Mouse (Mus musculus) CH12.LX (cell line): ENCODE data around the gene Il12rb1. TPM values are rescaled to one million over a fixed set of nuclear protein-coding genes. Genes with fewer than 3 reads are reported as not detected.

Experiments
- DNase-seq: peaks from one replicate; pipeline ENCODE4 v3.0.0-alpha.2; 2013; ENCODE audit errors: extremely low read depth
- H3K27ac ChIP-seq: 2 replicates; pipeline ENCODE4 v1.5.1; 2012; ENCODE audit warnings: low read depth, mild to moderate bottlenecking, control low read depth, moderate library complexity; ENCODE audit not compliant: insufficient read depth
- H3K27me3 ChIP-seq: replicated peaks from 2 replicates; pipeline ENCODE3; 2012; ENCODE audit warnings: inconsistent platforms
- H3K36me3 ChIP-seq, 2 experiments: replicated peaks in 1 of 2; 2 replicates each; pipeline versions ENCODE3 to v1.6.1; 2012; ENCODE audit warnings: inconsistent platforms in 1 of 2, low read length in 1 of 2, mild to moderate bottlenecking in 1 of 2, mixed read lengths in 1 of 2, moderate library complexity in 1 of 2; ENCODE audit not compliant: control insufficient read depth in 1 of 2, insufficient read depth in 1 of 2
- H3K4me1 ChIP-seq, 2 experiments: 2 replicates each; pipeline ENCODE4 v1.6.1; 2012; ENCODE audit warnings: inconsistent platforms in 1 of 2, moderate library complexity in 1 of 2; ENCODE audit not compliant: insufficient read depth in 2 of 2, control insufficient read depth in 1 of 2
- H3K4me2 ChIP-seq: 2 replicates; pipeline ENCODE4 v1.6.1; 2012; ENCODE audit warnings: low read depth, mild to moderate bottlenecking, control low read depth; ENCODE audit not compliant: poor library complexity, insufficient read depth, severe bottlenecking
- H3K4me3 ChIP-seq, 3 experiments: fragments of 150-350 bp in 1 of 3; sonication (generic) in 1 of 3; replicated peaks in 1 of 3; 2 replicates each; pipeline versions ENCODE3 to v1.5.1; 2011 to 2012; ENCODE audit warnings: low read depth in 2 of 3, low read length in 2 of 3, mild to moderate bottlenecking in 2 of 3, moderate library complexity in 2 of 3, control low read depth in 1 of 3, improper control_type of control experiment in 1 of 3, inconsistent platforms in 1 of 3, mixed read lengths in 1 of 3; ENCODE audit not compliant: poor library complexity in 1 of 3
- H3K79me2 ChIP-seq: replicated peaks from 2 replicates; pipeline ENCODE4 v1.6.1; 2012; ENCODE audit warnings: mild to moderate bottlenecking, moderate library complexity; ENCODE audit not compliant: control insufficient read depth, poor library complexity, insufficient read depth, severe bottlenecking; ENCODE audit errors: extremely low read depth
- H3K9ac ChIP-seq: 2 replicates; pipeline ENCODE4 v1.6.1; 2012; ENCODE audit warnings: low read depth, mild to moderate bottlenecking, control low read depth, moderate library complexity; ENCODE audit not compliant: insufficient read depth
- H3K9me3 ChIP-seq: replicated peaks from 2 replicates; pipeline ENCODE3; 2012; ENCODE audit warnings: low read length, inconsistent platforms, mixed read lengths
- CTCF ChIP-seq, 2 experiments: IDR thresholded peaks in 1 of 2; conservative IDR thresholded peaks in 1 of 2; 2 replicates each; pipeline ENCODE4 v1.5.1; 2011 to 2012; ENCODE audit warnings: low read depth in 2 of 2, low read length in 2 of 2, improper control_type of control experiment in 1 of 2, inconsistent platforms in 1 of 2, mild to moderate bottlenecking in 1 of 2, moderate library complexity in 1 of 2
- ELF1 ChIP-seq: IDR thresholded peaks from 2 replicates; pipeline ENCODE4 v1.6.1; 2014; ENCODE audit warnings: low read depth, mild to moderate bottlenecking, inconsistent platforms, low read length, improper control_type of control experiment
- ETS1 ChIP-seq: conservative IDR thresholded peaks from 2 replicates; pipeline ENCODE4 v1.6.1; 2012; ENCODE audit warnings: low read depth, mild to moderate bottlenecking, inconsistent platforms, low read length, improper control_type of control experiment, moderate library complexity
- HCFC1 ChIP-seq: IDR thresholded peaks from 2 replicates; pipeline ENCODE4 v1.6.1; 2012; ENCODE audit warnings: low read depth, mild to moderate bottlenecking, inconsistent platforms, low read length, improper control_type of control experiment
- IRF4 ChIP-seq: IDR thresholded peaks from 2 replicates; pipeline ENCODE4 v1.6.1; 2014; ENCODE audit warnings: low read depth, mild to moderate bottlenecking, inconsistent platforms, low read length, improper control_type of control experiment
- JUND ChIP-seq: conservative IDR thresholded peaks from 2 replicates; pipeline ENCODE4 v1.6.1; 2011; ENCODE audit warnings: low read depth, low read length, improper control_type of control experiment
- MAFK ChIP-seq: IDR thresholded peaks from 2 replicates; pipeline ENCODE4 v1.6.1; 2011; ENCODE audit warnings: low read length, improper control_type of control experiment; ENCODE audit not compliant: insufficient replicate concordance
- MEF2A ChIP-seq: IDR thresholded peaks from 2 replicates; pipeline ENCODE4 v1.6.1; 2014; ENCODE audit warnings: low read depth, mild to moderate bottlenecking, inconsistent platforms, low read length, improper control_type of control experiment, borderline replicate concordance
- MYC ChIP-seq: IDR thresholded peaks from 2 replicates; pipeline ENCODE4 v1.6.1; 2011; ENCODE audit warnings: low read depth, mild to moderate bottlenecking, improper control_type of control experiment, low read length
- NELFE ChIP-seq: IDR thresholded peaks from 2 replicates; pipeline ENCODE4 v1.6.1; 2011; ENCODE audit warnings: low read depth, low read length, improper control_type of control experiment
- NRF1 ChIP-seq: IDR thresholded peaks from 2 replicates; pipeline ENCODE4 v1.6.1; 2014; ENCODE audit warnings: low read depth, mild to moderate bottlenecking, inconsistent platforms, low read length, improper control_type of control experiment, moderate library complexity
- PAX5 ChIP-seq: IDR thresholded peaks from 2 replicates; pipeline ENCODE4 v1.6.1; 2012; ENCODE audit warnings: low read length, inconsistent platforms, mixed read lengths
- POLR2A ChIP-seq: IDR thresholded peaks from 2 replicates; pipeline ENCODE4 v1.6.1; 2011; ENCODE audit warnings: low read depth, mild to moderate bottlenecking, improper control_type of control experiment, low read length
- POLR2AphosphoS2 ChIP-seq: IDR thresholded peaks from 2 replicates; pipeline ENCODE4 v1.6.1; 2011; ENCODE audit warnings: low read depth, low read length, improper control_type of control experiment
- SIN3A ChIP-seq: IDR thresholded peaks from 2 replicates; pipeline ENCODE4 v1.6.1; 2012; ENCODE audit warnings: low read length, improper control_type of control experiment, inconsistent platforms
- SMC3 ChIP-seq: IDR thresholded peaks from 2 replicates; pipeline ENCODE4 v1.6.1; 2011; ENCODE audit warnings: low read depth, low read length, improper control_type of control experiment
- TCF12 ChIP-seq: IDR thresholded peaks from 2 replicates; pipeline ENCODE4 v1.6.1; 2014; ENCODE audit warnings: low read depth, mild to moderate bottlenecking, inconsistent platforms, low read length, improper control_type of control experiment
- USF1 ChIP-seq: IDR thresholded peaks from 2 replicates; pipeline ENCODE4 v1.6.1; 2014; ENCODE audit warnings: low read depth, mild to moderate bottlenecking, inconsistent platforms, low read length, improper control_type of control experiment
- ZC3H11A ChIP-seq: IDR thresholded peaks from 2 replicates; pipeline ENCODE4 v1.6.1; 2012; ENCODE audit warnings: low read depth, mild to moderate bottlenecking, inconsistent platforms, low read length, improper control_type of control experiment
- ZMIZ1 ChIP-seq: IDR thresholded peaks from 2 replicates; pipeline ENCODE4 v1.6.1; 2012; ENCODE audit warnings: low read depth, mild to moderate bottlenecking, inconsistent platforms, low read length, improper control_type of control experiment
- ZNF384 ChIP-seq: IDR thresholded peaks from 2 replicates; pipeline ENCODE4 v1.6.1; 2012; ENCODE audit warnings: low read depth, low read length, improper control_type of control experiment, inconsistent platforms
- dilution Hi-C: fragments of 300-500 bp; cut with MboI; formaldehyde crosslinking; loops from 2 replicates; pipeline ENCODE4 v1.14.3; 2020; ENCODE audit warnings: low sequenced_read_pairs; ENCODE audit not compliant: extremely low pct_unique_long_range_greater_than_20kb, extremely low pct_ligation_motif_present
- in situ Hi-C: fragments of 300-500 bp; cut with MboI; formaldehyde crosslinking; loops from 3 replicates; pipeline ENCODE4 v1.14.3; 2019; ENCODE audit warnings: low sequenced_read_pairs, low pct_ligation_motif_present, low pct_unique_long_range_greater_than_20kb, mixed read lengths
- polyA plus RNA-seq: library from polyadenylated mRNA; unstranded; fragments of >175 nt; gene quantifications from 2 replicates; pipeline ENCODE4 v1.2.1, GENCODE M21; 2012; ENCODE audit warnings: low read depth; ENCODE audit not compliant: insufficient read length
- total RNA-seq, 2 experiments: library from RNA; depleted of rRNA; stranded (reverse); fragments of 300-350 nt in 1 of 2; fragments of >200 nt in 1 of 2; gene quantifications; 2 replicates each; pipeline ENCODE4 v1.2.3; 2012 to 2014

Gene Il12rb1
- total and polyA plus RNA-seq, 3 experiments = 4.5 to 23.2 (median 12.5) TPM

- DNase-seq = no peak
- H3K4me3 ChIP-seq = no peak overlapping the region
- dilution Hi-C loops = no loop called here
- no peaks in the 10 kb centered on the region for H3K27me3 ChIP-seq
- in situ Hi-C loops = loop anchor here (5.0 kb wide), 1 partner anchor 32 kb away; no protein-coding TSS in a partner anchor
- H3K9ac ChIP-seq = no peak overlapping the region
- H3K9me3 ChIP-seq = no peaks in the 10 kb centered on the region
- TF ChIP-seq POLR2A (no peak), ETS1 (no peak), POLR2AphosphoS2 (no peak), PAX5 (no peak), MAFK (no peak), ZC3H11A (no peak), JUND (no peak), MYC (no peak), ZMIZ1 (no peak), CTCF (conservative IDR thresholded peaks at IDR 0.05 in 1 of 2, IDR thresholded peaks at IDR 0.05 in 1 of 2; ENCODE audit: low read depth in 2 of 2, low read length in 2 of 2) (no peak), ZNF384 (no peak), NRF1 (no peak), USF1 (no peak), IRF4 (no peak), NELFE (no peak)
- TF ChIP-seq, all 38 proteins: peak for 0
- Histone ChIP-seq H3K36me3 (peaks cover 32 to 59% of the 10 kb centered on the region in 2 experiments), H3K79me2 (no peaks in the 10 kb centered on the region), H3K4me1 (peaks cover 53 to 77% of the 10 kb centered on the region in 2 experiments), H3K27ac (no peak overlapping the region), H3K4me2 (no peak overlapping the region)
Observed at GRCm38 (mm10) chr8:70769858-70770257, 38.4 kb upstream of the Il12rb1 start.

DNA sequence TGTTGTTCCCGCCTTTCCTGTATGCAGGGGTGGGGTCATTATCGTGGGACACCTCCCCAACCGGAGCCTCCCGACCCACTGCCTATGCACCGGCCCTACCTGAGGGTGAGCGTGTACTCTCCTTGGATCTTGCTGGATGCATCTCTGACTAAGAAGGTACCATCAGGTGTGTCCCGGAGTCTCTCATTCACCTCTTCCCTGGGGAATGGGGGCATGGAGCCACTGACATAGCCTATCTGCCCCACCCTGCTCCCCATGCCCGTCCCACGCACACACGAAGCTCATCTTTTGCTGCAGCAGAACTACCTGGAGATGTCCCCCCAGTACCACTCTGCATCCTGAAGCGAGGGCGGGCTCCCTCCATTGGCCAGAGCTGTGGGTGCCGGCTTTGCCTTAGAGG is 37.5 kb upstream of the Il12rb1 start:
- peaks cover 60 to 81% of the 10 kb centered on the region in 2 experiments for H3K4me1 ChIP-seq
- no peak overlapping the region for H3K4me3 ChIP-seq
- H3K27me3 ChIP-seq = no peaks in the 10 kb centered on the region
- peaks cover 32 to 62% of the 10 kb centered on the region in 2 experiments for H3K36me3 ChIP-seq
- H3K9me3 ChIP-seq = no peaks in the 10 kb centered on the region
- H3K27ac ChIP-seq = no peak overlapping the region
- no peak for TF ChIP-seq ELF1
- no peak for TF ChIP-seq CTCF (conservative IDR thresholded peaks at IDR 0.05 in 1 of 2, IDR thresholded peaks at IDR 0.05 in 1 of 2; ENCODE audit: low read depth in 2 of 2, low read length in 2 of 2)
- TF ChIP-seq SMC3 = no peak
- TF ChIP-seq HCFC1 = no peak
- no peak for TF ChIP-seq TCF12
- TF ChIP-seq MEF2A = no peak
- TF ChIP-seq SIN3A = no peak
- TF ChIP-seq, all 38 proteins: peak for 0
- in situ Hi-C loops = no loop called here
- no peak overlapping the region for H3K4me2 ChIP-seq
- H3K79me2 ChIP-seq = 0 out of 2 replicates have a peak, but pooled peaks cover 4% of the 10 kb centered on the region
- no peak overlapping the region for H3K9ac ChIP-seq
- dilution Hi-C loops = no loop called here
- no peak for DNase-seq
